11 mouse cellular contexts compared by ENCODE assay signal in the genomic region with DNA sequence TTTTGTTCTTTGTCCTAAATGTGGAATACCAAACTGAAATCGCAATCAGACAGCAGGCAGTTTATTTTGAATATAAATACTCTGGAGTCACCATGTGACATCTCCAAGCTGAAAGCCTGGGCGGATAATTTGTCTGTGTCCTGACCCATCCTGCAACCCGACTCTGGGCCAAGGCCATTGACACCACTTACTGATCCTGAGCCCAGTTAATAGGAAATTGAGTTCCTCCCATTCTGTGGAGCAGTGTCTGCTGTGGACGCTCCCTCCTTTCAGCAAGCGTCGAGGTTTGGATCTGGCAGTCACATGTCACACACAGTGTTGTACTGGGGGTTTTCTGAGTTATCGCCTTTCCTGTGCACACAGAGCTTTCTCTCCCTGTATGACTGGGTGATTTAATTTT.
DNase-seq lines count a peak whose midpoint lies in the region; ATAC-seq and TF ChIP-seq lines count a peak whose summit lies in the region.
"Had no signal": no experiment of that assay in that cellular context is flagged by ENCODE, and none has a peak within 500 bp of the region (broad histone marks: within the 10 kb centered on the region; RNA-seq: fewer than 3 reads in every experiment).

No protein-coding gene starts in this region.

- peak; percentile 14; the same call in 1 of the 2 replicates for ATAC-seq in lung, embryonic 16.5 days (ENCODE audit: low read depth)
- ATAC-seq in lung, postnatal 0 days, result no peak
- peak; percentile 33 for ATAC-seq in kidney, embryonic 16.5 days (ENCODE audit: low FRiP score, low TSS enrichment)
- ATAC-seq in stomach, embryonic 16.5 days (ENCODE audit: insufficient read depth, low FRiP score), result peak; percentile 34; the same call in 1 of the 2 replicates
- no peak for ATAC-seq in hindbrain, embryonic 14.5 days (ENCODE audit: low FRiP score)

- no peak overlapping the region for H3K4me2 ChIP-seq in lung, embryonic 16.5 days (ENCODE audit: low read depth, low read length)
- H3K4me2 ChIP-seq in lung, postnatal 0 days (replicated peaks; ENCODE audit: low read depth, low read length), result no peak overlapping the region
- no peak overlapping the region for H3K4me2 ChIP-seq in kidney, embryonic 16.5 days (replicated peaks; ENCODE audit: low read depth, low read length)
- H3K4me2 ChIP-seq in stomach, embryonic 16.5 days (ENCODE audit: low read depth, low read length), result no peak overlapping the region
- H3K4me2 ChIP-seq in hindbrain, embryonic 14.5 days (replicated peaks), result no peak overlapping the region
- H3K4me2 ChIP-seq: heart, embryonic 13.5 days; hindbrain, embryonic 13.5 days had no signal

- no peak for TF ChIP-seq EP300 in lung, postnatal 0 days (IDR thresholded peaks at IDR 0.05)

- H3K4me3 ChIP-seq in lung, embryonic 16.5 days (ENCODE audit: low read length), result no peak overlapping the region
- no peak overlapping the region for H3K4me3 ChIP-seq in lung, postnatal 0 days (ENCODE audit: low read depth, low read length)
- H3K4me3 ChIP-seq in kidney, embryonic 16.5 days (ENCODE audit: low read length), result no peak overlapping the region
- no peak overlapping the region for H3K4me3 ChIP-seq in stomach, embryonic 16.5 days (replicated peaks; ENCODE audit: low read length)
- H3K4me3 ChIP-seq in hindbrain, embryonic 14.5 days (replicated peaks; ENCODE audit: low read length), result no peak overlapping the region
- H3K4me3 ChIP-seq: heart, embryonic 13.5 days; hindbrain, embryonic 13.5 days had no signal

- peaks cover 28% of the 10 kb centered on the region for H3K4me1 ChIP-seq in lung, embryonic 16.5 days (replicated peaks; ENCODE audit: control insufficient read depth, insufficient read depth, low read length)
- peaks cover 14% of the 10 kb centered on the region; the same call in 1 of the 2 replicates for H3K4me1 ChIP-seq in lung, postnatal 0 days (ENCODE audit: insufficient read depth, low read depth, low read length)
- peaks cover 38% of the 10 kb centered on the region for H3K4me1 ChIP-seq in kidney, embryonic 16.5 days (ENCODE audit: insufficient read depth, low read length)
- peaks cover 38% of the 10 kb centered on the region for H3K4me1 ChIP-seq in stomach, embryonic 16.5 days (ENCODE audit: control insufficient read depth, insufficient read depth, low read length)
- H3K4me1 ChIP-seq in hindbrain, embryonic 14.5 days (replicated peaks; ENCODE audit: control insufficient read depth, insufficient read depth, low read length), result peaks cover 7% of the 10 kb centered on the region; the same call in 1 of the 2 replicates

- H3K27me3 ChIP-seq in lung, embryonic 16.5 days (ENCODE audit: control insufficient read depth, insufficient read depth, low read depth, low read length), result no peaks in the 10 kb centered on the region
- no peaks in the 10 kb centered on the region for H3K27me3 ChIP-seq in lung, postnatal 0 days (replicated peaks; ENCODE audit: insufficient read depth, low read length)
- H3K27me3 ChIP-seq in kidney, embryonic 16.5 days (ENCODE audit: insufficient read depth, low read length), result no peaks in the 10 kb centered on the region
- no peaks in the 10 kb centered on the region for H3K27me3 ChIP-seq in stomach, embryonic 16.5 days (ENCODE audit: control insufficient read depth, insufficient read depth, low read length)
- no peaks in the 10 kb centered on the region for H3K27me3 ChIP-seq in hindbrain, embryonic 14.5 days (ENCODE audit: control insufficient read depth, insufficient read depth, low read length)
- H3K27me3 ChIP-seq: heart, embryonic 13.5 days; hindbrain, embryonic 13.5 days had no signal

- no peaks in the 10 kb centered on the region for H3K36me3 ChIP-seq in lung, embryonic 16.5 days (ENCODE audit: control insufficient read depth, insufficient read depth, low read length)
- peaks cover 3% of the 10 kb centered on the region; the same call in 1 of the 2 replicates for H3K36me3 ChIP-seq in lung, postnatal 0 days (ENCODE audit: insufficient read depth, low read length)
- no peaks in the 10 kb centered on the region for H3K36me3 ChIP-seq in kidney, embryonic 16.5 days (ENCODE audit: insufficient read depth, low read length)
- peaks cover 10% of the 10 kb centered on the region; the same call in 1 of the 2 replicates for H3K36me3 ChIP-seq in stomach, embryonic 16.5 days (ENCODE audit: control insufficient read depth, insufficient read depth, low read length)
- no peaks in the 10 kb centered on the region for H3K36me3 ChIP-seq in hindbrain, embryonic 14.5 days (replicated peaks; ENCODE audit: control insufficient read depth, insufficient read depth)
- H3K36me3 ChIP-seq: hindbrain, embryonic 13.5 days had no signal

- TF ChIP-seq CTCF in lung, postnatal 0 days (IDR thresholded peaks at IDR 0.05), result no peak

- H3K27ac ChIP-seq in lung, embryonic 16.5 days (ENCODE audit: low read length), result peak overlapping the region; percentile 38; the same call in 1 of the 2 replicates
- H3K27ac ChIP-seq in lung, postnatal 0 days (ENCODE audit: low read length), result no peak overlapping the region
- H3K27ac ChIP-seq in kidney, embryonic 16.5 days (ENCODE audit: low read length), result no peak overlapping the region
- H3K27ac ChIP-seq in stomach, embryonic 16.5 days (ENCODE audit: low read length), result no peak overlapping the region
- no peak overlapping the region for H3K27ac ChIP-seq in hindbrain, embryonic 14.5 days
- H3K27ac ChIP-seq: heart, embryonic 13.5 days; hindbrain, embryonic 13.5 days had no signal

- DNase-seq in adrenal gland, adult (ENCODE audit: inconsistent age in 2 of 2, low spot score in 1 of 2), result peak; percentile 71 to 86
- DNase-seq in adrenal gland, adult 18-20 months (ENCODE audit: low spot score in 2 of 2), result no peak
- DNase-seq in lung, postnatal 0 days (ENCODE audit: low spot score), result no peak
- no peak for DNase-seq in MN1 (ENCODE audit: low spot score)
- DNase-seq in hindbrain, embryonic 14.5 days (ENCODE audit: low spot score), result no peak
- DNase-seq: right cerebral cortex, postnatal 25 days had no signal

- H3K9ac ChIP-seq in lung, embryonic 16.5 days (ENCODE audit: low read length), result no peak overlapping the region
- H3K9ac ChIP-seq in lung, postnatal 0 days (replicated peaks; ENCODE audit: low read depth), result no peak overlapping the region
- no peak overlapping the region for H3K9ac ChIP-seq in kidney, embryonic 16.5 days (replicated peaks; ENCODE audit: low read length)
- no peak overlapping the region for H3K9ac ChIP-seq in stomach, embryonic 16.5 days (ENCODE audit: low read length)
- H3K9ac ChIP-seq in hindbrain, embryonic 14.5 days, result no peak overlapping the region
- H3K9ac ChIP-seq: heart, embryonic 13.5 days; hindbrain, embryonic 13.5 days had no signal

- H3K9me3 ChIP-seq in lung, embryonic 16.5 days (ENCODE audit: control insufficient read depth, low read length), result no peaks in the 10 kb centered on the region
- H3K9me3 ChIP-seq in lung, postnatal 0 days (ENCODE audit: low read length), result no peaks in the 10 kb centered on the region
- H3K9me3 ChIP-seq in kidney, embryonic 16.5 days (ENCODE audit: low read length), result no peaks in the 10 kb centered on the region
- H3K9me3 ChIP-seq in stomach, embryonic 16.5 days (replicated peaks; ENCODE audit: control insufficient read depth, low read length), result no peaks in the 10 kb centered on the region
- H3K9me3 ChIP-seq in hindbrain, embryonic 14.5 days (ENCODE audit: control insufficient read depth, low read length), result no peaks in the 10 kb centered on the region
- H3K9me3 ChIP-seq: heart, embryonic 13.5 days; hindbrain, embryonic 13.5 days had no signal

- WGBS in lung, embryonic 16.5 days, result 40% methylated on average over 7 of the region's 7 CpGs
- 49% methylated on average over 7 of the region's 7 CpGs for WGBS in lung, postnatal 0 days
- 30% methylated on average over 7 of the region's 7 CpGs for WGBS in kidney, embryonic 16.5 days
- WGBS in stomach, embryonic 16.5 days, result 44% methylated on average over 7 of the region's 7 CpGs
- WGBS in hindbrain, embryonic 14.5 days, result 68% methylated on average over 7 of the region's 7 CpGs

Comparison
In these comparisons a context has a peak if more than half of its experiments do, and no peak if none do; other contexts are left out.
1. DNase-seq: peak in adrenal gland, adult (2 of 2); none in adrenal gland, adult 18-20 months (0 of 2), lung, postnatal 0 days (single experiment), MN1 (single experiment) and hindbrain, embryonic 14.5 days (single experiment).
2. ATAC-seq: peak in lung, embryonic 16.5 days (single experiment), kidney, embryonic 16.5 days (single experiment) and stomach, embryonic 16.5 days (single experiment); none in lung, postnatal 0 days (single experiment) and hindbrain, embryonic 14.5 days (single experiment).